12 mouse cellular contexts compared by ENCODE assay signal in the genomic region with DNA sequence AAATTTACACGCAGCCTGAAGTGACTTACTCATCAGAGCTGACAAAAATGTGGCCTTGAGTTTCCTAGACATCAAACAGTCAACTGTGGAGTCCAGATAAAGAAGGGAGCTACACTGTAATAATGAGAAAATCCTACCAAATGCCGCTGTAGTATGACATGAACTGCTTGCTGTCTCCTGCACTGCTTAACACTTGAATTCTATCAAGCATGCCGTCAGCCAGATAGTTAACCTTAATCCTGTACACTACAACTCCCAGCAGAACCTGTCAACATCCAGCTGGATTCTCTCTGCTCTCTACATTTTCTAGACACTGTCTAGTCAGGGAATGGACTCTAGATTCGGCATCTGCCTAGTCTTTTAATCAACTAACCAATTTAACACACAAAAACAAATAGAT. TPM values are rescaled to one million over a fixed set of nuclear protein-coding genes. Genes with fewer than 3 reads are reported as not detected.
DNase-seq lines count a peak whose midpoint lies in the region; ATAC-seq and TF ChIP-seq lines count a peak whose summit lies in the region.
"Had no signal": no experiment of that assay in that cellular context is flagged by ENCODE, and none has a peak within 500 bp of the region (broad histone marks: within the 10 kb centered on the region; RNA-seq: fewer than 3 reads in every experiment).

No protein-coding gene starts in this region.

- H3K4me3 ChIP-seq in heart, adult 2 months: peak overlapping the region; percentile 68
- no peak overlapping the region for H3K4me3 ChIP-seq in C2C12 (ENCODE audit: insufficient read depth, poor library complexity, severe bottlenecking)
- peak overlapping the region; percentile 34 for H3K4me3 ChIP-seq in heart, embryonic 16.5 days (ENCODE audit: low read length)
- peak overlapping the region; percentile 21 for H3K4me3 ChIP-seq in liver, embryonic 15.5 days (replicated peaks)
- H3K4me3 ChIP-seq: hindbrain, embryonic 10.5 days had no signal

- intact Hi-C loops in heart, adult 2 months (cut with DNase I): no loop called here
- intact Hi-C loops in heart, postnatal 14 days (cut with DNase I): no loop called here

- TF ChIP-seq POLR2A in heart, adult 2 months (IDR thresholded peaks at IDR 0.05; ENCODE audit: insufficient read depth, low read depth, low read length): no peak

- WGBS in heart, adult 2 months: 27% methylated on average over 4 of the region's 4 CpGs
- 18% methylated on average over 4 of the region's 4 CpGs for WGBS in heart, embryonic 16.5 days
- WGBS in liver, embryonic 15.5 days (ENCODE audit: insufficient replicate concordance): 35% methylated on average over 4 of the region's 4 CpGs

- TF ChIP-seq EP300 in heart, adult 2 months (IDR thresholded peaks at IDR 0.05; ENCODE audit: insufficient read depth, low read depth, low read length): no peak

- no peaks in the 10 kb centered on the region for H3K9me3 ChIP-seq in heart, embryonic 16.5 days (replicated peaks; ENCODE audit: control insufficient read depth, low read length)
- no peaks in the 10 kb centered on the region for H3K9me3 ChIP-seq in liver, embryonic 15.5 days (replicated peaks)
- H3K9me3 ChIP-seq: hindbrain, embryonic 10.5 days had no signal

- peaks cover 2% of the 10 kb centered on the region; the same call in 1 of the 2 replicates for H3K79me2 ChIP-seq in heart, adult 2 months (replicated peaks; ENCODE audit: control insufficient read depth, insufficient read depth, low read length)
- H3K79me2 ChIP-seq in C2C12 (ENCODE audit: control insufficient read depth, insufficient read depth): peaks cover 95% of the 10 kb centered on the region

- peak; percentile 23; the same call in 1 of the 2 replicates for ATAC-seq in heart, embryonic 16.5 days (replicated peaks; ENCODE audit: extremely low read depth, insufficient read depth, low FRiP score)
- ATAC-seq in liver, embryonic 15.5 days (ENCODE audit: insufficient read depth): no peak
- ATAC-seq: CD4-positive, CD25-positive, alpha-beta regulatory T cell, adult 4 months had no signal

- H3K36me3 ChIP-seq in heart, adult 2 months (ENCODE audit: control insufficient read depth, insufficient read depth, low read length): peaks cover 37% of the 10 kb centered on the region
- H3K36me3 ChIP-seq in C2C12 (ENCODE audit: control insufficient read depth, insufficient read depth): peaks cover 26% of the 10 kb centered on the region
- H3K36me3 ChIP-seq in heart, embryonic 16.5 days (ENCODE audit: control insufficient read depth, insufficient read depth): peaks cover 10% of the 10 kb centered on the region
- peaks cover 39% of the 10 kb centered on the region for H3K36me3 ChIP-seq in liver, embryonic 15.5 days (replicated peaks)

- peaks cover 76% of the 10 kb centered on the region for H3K79me3 ChIP-seq in C2C12 (ENCODE audit: low read depth)

- peak overlapping the region; percentile 56 for H3K4me2 ChIP-seq in heart, embryonic 16.5 days (ENCODE audit: low read depth, low read length)
- peak overlapping the region; percentile 75 for H3K4me2 ChIP-seq in liver, embryonic 15.5 days
- H3K4me2 ChIP-seq: midbrain, embryonic 11.5 days had no signal

- peak overlapping the region; percentile 70 for H3K9ac ChIP-seq in heart, adult 2 months (ENCODE audit: low read depth, low read length)
- H3K9ac ChIP-seq in heart, embryonic 16.5 days (ENCODE audit: low read length): peak overlapping the region; percentile 60
- 0 out of 2 replicates have a peak overlapping the region, but pooled peaks have one; percentile 0 for H3K9ac ChIP-seq in liver, embryonic 15.5 days

- H3K27me3 ChIP-seq in heart, adult 2 months (ENCODE audit: control insufficient read depth, insufficient read depth, low read length): no peaks in the 10 kb centered on the region
- no peaks in the 10 kb centered on the region for H3K27me3 ChIP-seq in C2C12 (ENCODE audit: control insufficient read depth, insufficient read depth, insufficient read length)
- no peaks in the 10 kb centered on the region for H3K27me3 ChIP-seq in heart, embryonic 16.5 days (ENCODE audit: control insufficient read depth, insufficient read depth, low read length)
- H3K27me3 ChIP-seq in liver, embryonic 15.5 days: no peaks in the 10 kb centered on the region

- DNase-seq in heart, adult 2 months: no peak
- DNase-seq in heart, postnatal 14 days: no peak
- no peak for DNase-seq in right cerebral cortex, postnatal 10 days (ENCODE audit: low spot score in 2 of 2)
- no peak for DNase-seq in frontal cortex, adult 2 months (ENCODE audit: extremely low spot score in 1 of 2, low spot score in 1 of 2)
- DNase-seq in urinary bladder, postnatal 4 days (ENCODE audit: low spot score in 2 of 2): no peak
- DNase-seq: cerebellum, postnatal 10 days had no signal

- peak overlapping the region; percentile 26 for H3ac ChIP-seq in C2C12 (ENCODE audit: control insufficient read depth, insufficient read length, low read depth)

- no peak for TF ChIP-seq CTCF in heart, adult 2 months (IDR thresholded peaks at IDR 0.05)
- TF ChIP-seq CTCF in C2C12 (IDR thresholded peaks at IDR 0.05; ENCODE audit: control insufficient read depth, insufficient read depth, insufficient read length): no peak

- peaks cover 8% of the 10 kb centered on the region for H3K4me1 ChIP-seq in heart, adult 2 months (ENCODE audit: control insufficient read depth, insufficient read depth, low read length)
- peaks cover 40% of the 10 kb centered on the region for H3K4me1 ChIP-seq in heart, embryonic 16.5 days (ENCODE audit: control insufficient read depth, insufficient read depth, low read length)
- H3K4me1 ChIP-seq in liver, embryonic 15.5 days (replicated peaks): peaks cover 29% of the 10 kb centered on the region

- H3K27ac ChIP-seq in heart, adult 2 months: peak overlapping the region; percentile 86
- H3K27ac ChIP-seq in heart, embryonic 16.5 days (ENCODE audit: low read length): peak overlapping the region; percentile 83
- peak overlapping the region; percentile 4; the same call in 1 of the 2 replicates for H3K27ac ChIP-seq in liver, embryonic 15.5 days (replicated peaks)
- H3K27ac ChIP-seq: hindbrain, embryonic 10.5 days had no signal

TF ChIP-seq in C2C12, 6 proteins besides CTCF, POLR2A, EP300 and RAD21:
- TF ChIP-seq MAX (IDR thresholded peaks at IDR 0.05) (no peak), MYOG (IDR thresholded peaks at IDR 0.05; ENCODE audit: control insufficient read depth, extremely low read depth, insufficient read length) (no peak), FOSL1 (IDR thresholded peaks at IDR 0.05; ENCODE audit: insufficient read depth, low read length, poor library complexity, severe bottlenecking) (no peak), USF1 (IDR thresholded peaks at IDR 0.05; ENCODE audit: low read depth) (no peak), MYOD1 (IDR thresholded peaks at IDR 0.05; ENCODE audit: control insufficient read depth, insufficient read length, low read depth) (no peak), CEBPB (IDR thresholded peaks at IDR 0.05; ENCODE audit: low read depth) (no peak)

RNA-seq across cellular contexts. Expression of a gene that starts 20.8 kb away (rescaled TPM):
- 100 to 1,000 TPM in 1 of 2 experiments, 10 to 100 TPM in 1; 98.4 to 102 TPM for total RNA-seq in heart, adult 2 months (2021)
- 18.1 and 43.8 TPM in 2 replicates for polyA plus RNA-seq in heart, adult 2 months (2012; rRNA removed)
- 10 to 100 TPM; 74.3 to 80.3 TPM for total RNA-seq in heart, postnatal 14 days (2021)
- 11.7 TPM for polyA plus RNA-seq in C2C12 (2012; fragmentation: generic; extraction: Trizol)
- 49.1 and 57.7 TPM in 2 replicates for polyA plus RNA-seq in heart, embryonic 16.5 days (2015; fragmentation: Nextera tagmentation; extraction: Ambion mirVana)
- 35.3 and 36.8 TPM in 2 replicates for polyA plus RNA-seq in liver, embryonic 15.5 days (2015; fragmentation: Nextera tagmentation; extraction: Ambion mirVana)
- 45.3 and 49.9 TPM in 2 replicates for polyA plus RNA-seq in frontal cortex, adult 2 months (2012; rRNA removed)

RNA-seq across cellular contexts. Expression of a gene that starts 20.9 kb away (rescaled TPM):
- total RNA-seq in heart, adult 2 months (2021): 10 to 100 TPM; 54.2 to 58.0 TPM
- polyA plus RNA-seq in heart, adult 2 months (2012; rRNA removed): 39.4 and 61.3 TPM in 2 replicates
- total RNA-seq in heart, postnatal 14 days (2021): 10 to 100 TPM; 68.1 to 80.6 TPM
- polyA plus RNA-seq in C2C12 (2012; fragmentation: generic; extraction: Trizol): 53.4 TPM
- 116 and 124 TPM in 2 replicates for polyA plus RNA-seq in heart, embryonic 16.5 days (2015; fragmentation: Nextera tagmentation; extraction: Ambion mirVana)
- 55.1 and 57.1 TPM in 2 replicates for polyA plus RNA-seq in liver, embryonic 15.5 days (2015; fragmentation: Nextera tagmentation; extraction: Ambion mirVana)
- 95.9 and 109 TPM in 2 replicates for polyA plus RNA-seq in frontal cortex, adult 2 months (2012; rRNA removed)

RNA-seq across cellular contexts. Expression of a gene that starts 23.3 kb away (rescaled TPM):
- total RNA-seq in heart, adult 2 months (2021): 1 to 10 TPM; 3.5 to 6.1 TPM
- 4.8 and 5.2 TPM in 2 replicates for polyA plus RNA-seq in heart, adult 2 months (2012; rRNA removed)
- total RNA-seq in heart, postnatal 14 days (2021): 1 to 10 TPM; 2.1 to 2.9 TPM
- 1.2 TPM for polyA plus RNA-seq in C2C12 (2012; fragmentation: generic; extraction: Trizol)
- polyA plus RNA-seq in heart, embryonic 16.5 days (2015; fragmentation: Nextera tagmentation; extraction: Ambion mirVana): 5.7 and 6.4 TPM in 2 replicates
- 19.3 and 20.0 TPM in 2 replicates for polyA plus RNA-seq in liver, embryonic 15.5 days (2015; fragmentation: Nextera tagmentation; extraction: Ambion mirVana)
- 2.7 and 3.9 TPM in 2 replicates for polyA plus RNA-seq in frontal cortex, adult 2 months (2012; rRNA removed)
- polyA plus RNA-seq: CD4-positive, CD25-positive, alpha-beta regulatory T cell, adult 4 months had no signal

Comparison
In these comparisons a context has a peak if more than half of its experiments do, and no peak if none do; other contexts are left out.
1. H3K27ac ChIP-seq: peak in every context shown above with its lines; median percentile 86 in heart, adult 2 months; 83 in heart, embryonic 16.5 days; 4 in liver, embryonic 15.5 days.
2. H3K9ac ChIP-seq: peak in every context shown above with its lines; median percentile 70 in heart, adult 2 months; 60 in heart, embryonic 16.5 days; 0 in liver, embryonic 15.5 days.